Mouse (Mus musculus) embryonic facial prominence, embryonic 15.5 days (tissue): Measurements from ENCODE around the gene Taok3. TPM values are rescaled to one million over a fixed set of nuclear protein-coding genes. Genes with fewer than 3 reads are reported as not detected.
A peak's percentile ranks its signal among the peaks of the same experiment; 100 is the strongest.

Source experiments
- ATAC-seq: fragments of 200-750 bp; cut with Nextera tagmentation; 2 replicates; pipeline ENCODE4 v1.8.0; 2017; ENCODE audit warnings: low read depth, moderate TSS enrichment; ENCODE audit not compliant: insufficient number of reproducible peaks, low FRiP score, low TSS enrichment
- H3K27ac ChIP-seq: fragments of 300-500 bp; sonication (generic); replicated peaks from 2 replicates; pipeline ENCODE4 v1.5.1; 2015; ENCODE audit warnings: mild to moderate bottlenecking, inconsistent platforms
- H3K27me3 ChIP-seq: fragments of 300-500 bp; sonication (generic); 2 replicates; pipeline ENCODE4 v1.6.1; 2015; ENCODE audit warnings: inconsistent platforms
- H3K36me3 ChIP-seq: fragments of 300-500 bp; sonication (generic); 2 replicates; pipeline ENCODE4 v1.6.1; 2015; ENCODE audit warnings: mild to moderate bottlenecking, inconsistent platforms
- H3K4me1 ChIP-seq: fragments of 300-500 bp; sonication (generic); 2 replicates; pipeline ENCODE4 v1.6.1; 2015; ENCODE audit warnings: inconsistent platforms
- H3K4me2 ChIP-seq: fragments of 300-500 bp; sonication (generic); replicated peaks from 2 replicates; pipeline ENCODE4 v1.6.1; 2015; ENCODE audit warnings: mild to moderate bottlenecking, inconsistent platforms
- H3K4me3 ChIP-seq: fragments of 300-500 bp; sonication (generic); replicated peaks from 2 replicates; pipeline ENCODE4 v1.5.1; 2015; ENCODE audit warnings: mild to moderate bottlenecking, inconsistent platforms
- H3K9ac ChIP-seq: fragments of 300-500 bp; sonication (generic); 2 replicates; pipeline ENCODE4 v1.6.1; 2015; ENCODE audit warnings: inconsistent platforms
- H3K9me3 ChIP-seq: fragments of 300-500 bp; sonication (generic); replicated peaks from 2 replicates; pipeline ENCODE4 v1.6.1; 2016; ENCODE audit warnings: inconsistent platforms
- WGBS: fragments of 180-500 bp; shearing (Covaris S2); methylation state at CpG from one replicate; pipeline ENCODE4 v1.1.7; 2015; 5-methylcytosine and 5-hydroxymethylcytosine counted together
- polyA plus RNA-seq: library from polyadenylated mRNA; unstranded; fragments of >200 nt; fragmentation: Nextera tagmentation; extraction: Ambion mirVana; gene quantifications from 2 replicates; pipeline ENCODE4 v1.2.1, GENCODE M21; 2015

Taok3 gene
- polyA plus RNA-seq, 1 experiment from 2014 or later, result 22.3 TPM

DNA sequence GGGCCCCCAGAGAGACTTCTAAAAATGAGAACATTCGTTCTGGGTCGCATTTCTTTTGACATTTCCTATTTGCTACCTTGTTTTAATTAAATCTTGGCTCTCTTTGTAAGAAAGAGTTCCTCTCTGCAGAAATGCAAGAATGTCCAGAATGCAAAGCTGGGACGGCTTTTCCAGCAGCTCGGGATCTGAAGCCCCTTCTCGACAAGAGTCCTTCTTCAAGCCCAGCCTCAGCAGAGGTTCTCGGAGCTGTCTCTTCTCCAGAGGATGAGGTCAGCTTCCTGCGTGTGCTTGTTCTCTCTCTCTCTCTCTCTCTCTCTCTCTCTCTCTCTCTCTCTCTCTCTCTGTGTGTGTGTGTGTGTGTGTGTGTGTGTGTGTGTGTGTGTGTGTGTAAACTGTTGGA, 2.2 kb upstream of the Taok3 start:
- no peak for ATAC-seq

GRCm38 (mm10) chr5:117118220-117118619, 1.7 kb upstream of the Taok3 start:
- no peak overlapping the region for H3K4me2 ChIP-seq
- 69% methylated on average over 2 of the region's 2 CpGs for WGBS
- H3K36me3 ChIP-seq, result peaks cover 2% of the 10 kb centered on the region; the same call in 1 of the 2 replicates
- H3K4me1 ChIP-seq, result peaks cover 36% of the 10 kb centered on the region
- no peak overlapping the region for H3K4me3 ChIP-seq
- H3K27me3 ChIP-seq, result 0 out of 2 replicates have a peak, but pooled peaks cover 7% of the 10 kb centered on the region
- peak overlapping the region; percentile 70 for H3K27ac ChIP-seq
- ATAC-seq, result no peak
- H3K9me3 ChIP-seq, result no peaks in the 10 kb centered on the region
- H3K9ac ChIP-seq, result no peak overlapping the region

More for the DNA sequence above, 2.2 kb upstream of the Taok3 start:
- 39% methylated on average over 7 of the region's 7 CpGs for WGBS
- Histone ChIP-seq H3K27me3 (0 out of 2 replicates have a peak, but pooled peaks cover 7% of the 10 kb centered on the region), H3K4me1 (peaks cover 36% of the 10 kb centered on the region), H3K4me2 (no peak overlapping the region), H3K27ac (peak overlapping the region; percentile 70), H3K9me3 (no peaks in the 10 kb centered on the region), H3K9ac (no peak overlapping the region), H3K4me3 (no peak overlapping the region), H3K36me3 (peaks cover 7% of the 10 kb centered on the region)

GRCm38 (mm10) chr5:117118850-117119249, 1.1 kb upstream of the Taok3 start:
- Histone ChIP-seq H3K4me1 (peaks cover 36% of the 10 kb centered on the region), H3K36me3 (no peaks in the 10 kb centered on the region), H3K9ac (no peak overlapping the region), H3K27ac (no peak overlapping the region), H3K4me2 (no peak overlapping the region), H3K9me3 (no peaks in the 10 kb centered on the region), H3K27me3 (0 out of 2 replicates have a peak, but pooled peaks cover 7% of the 10 kb centered on the region), H3K4me3 (peak overlapping the region; percentile 88; the same call in 1 of the 2 replicates)
- ATAC-seq, result no peak
- WGBS, result 55% methylated on average over 8 of the region's 8 CpGs

DNA sequence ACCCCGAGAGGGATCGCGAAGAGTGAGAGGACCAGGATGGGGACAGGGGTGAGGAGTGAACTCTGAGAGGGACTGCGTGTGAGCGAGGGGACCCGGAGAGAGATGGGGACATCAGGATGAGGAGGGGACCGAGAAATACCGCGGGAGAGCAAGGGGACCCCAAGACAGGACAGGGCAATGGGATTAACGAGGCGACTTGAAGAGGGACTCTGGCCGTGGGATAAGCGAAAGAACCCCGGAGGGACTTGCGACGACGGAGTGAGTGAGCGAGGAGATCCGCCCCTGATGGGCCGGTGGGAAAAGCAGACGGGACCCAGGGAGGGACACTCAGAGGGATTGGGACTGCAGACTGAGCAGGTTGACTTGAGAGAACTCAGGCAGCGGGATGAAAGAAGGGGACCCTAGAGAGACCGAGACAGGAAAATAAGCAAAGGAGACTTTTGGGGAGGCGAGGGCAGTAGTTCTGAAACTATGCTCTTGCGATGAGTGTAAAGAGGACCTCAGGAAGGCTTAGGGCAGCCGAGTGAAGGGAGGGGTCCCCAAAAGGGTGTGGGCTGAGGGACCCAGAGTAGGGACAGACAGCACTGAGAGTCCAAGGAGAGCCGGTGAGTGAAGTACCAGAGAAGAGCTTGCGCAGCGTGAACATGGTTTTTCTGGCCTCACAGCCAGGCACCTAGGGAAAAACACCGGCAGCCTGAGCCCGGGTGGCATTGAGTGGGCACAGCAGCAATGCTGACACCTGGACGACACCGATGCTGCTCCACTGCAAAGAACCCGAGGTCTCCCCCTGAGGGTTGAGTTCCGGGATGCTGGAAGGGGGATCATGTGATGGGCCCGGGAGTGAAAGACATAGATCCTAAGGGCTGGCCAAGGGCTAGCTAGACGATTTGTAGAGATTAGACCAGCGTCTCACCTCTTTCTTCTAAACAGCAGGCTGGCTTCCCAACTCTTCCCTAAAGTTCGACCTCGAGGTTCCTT, 849 bp downstream of the Taok3 start:
- Histone ChIP-seq H3K4me1 (peaks cover 30% of the 10 kb centered on the region), H3K9ac (peak overlapping the region; percentile 39), H3K36me3 (no peaks in the 10 kb centered on the region), H3K4me2 (peak overlapping the region; percentile 84), H3K27ac (no peak overlapping the region), H3K4me3 (peak overlapping the region; percentile 88), H3K27me3 (0 out of 2 replicates have a peak, but pooled peaks cover 7% of the 10 kb centered on the region), H3K9me3 (no peaks in the 10 kb centered on the region)
- no peak for ATAC-seq
- under 1% methylated on average over 40 of the region's 40 CpGs for WGBS

- 0 out of 2 replicates have a peak, but pooled peaks cover 7% of the 10 kb centered on the region for H3K27me3 ChIP-seq
- H3K4me1 ChIP-seq, result peaks cover 23% of the 10 kb centered on the region
- H3K4me3 ChIP-seq, result no peak overlapping the region
- H3K27ac ChIP-seq, result no peak overlapping the region
- no peaks in the 10 kb centered on the region for H3K9me3 ChIP-seq
- 0% methylated on average over 2 of the region's 2 CpGs for WGBS
- ATAC-seq, result no peak
- no peak overlapping the region for H3K9ac ChIP-seq
- no peaks in the 10 kb centered on the region for H3K36me3 ChIP-seq
- peak overlapping the region; percentile 84 for H3K4me2 ChIP-seq
These were observed 1.7 kb downstream of the Taok3 start for GRCm38 (mm10) chr5:117121657-117122056.

- Histone ChIP-seq H3K36me3 (no peaks in the 10 kb centered on the region), H3K4me3 (no peak overlapping the region), H3K9me3 (no peaks in the 10 kb centered on the region), H3K4me1 (peaks cover 22% of the 10 kb centered on the region), H3K4me2 (no peak overlapping the region), H3K27ac (no peak overlapping the region), H3K9ac (no peak overlapping the region), H3K27me3 (0 out of 2 replicates have a peak, but pooled peaks cover 7% of the 10 kb centered on the region)
- no peak for ATAC-seq
- WGBS, result 88% methylated on average over 6 of the region's 6 CpGs
These were observed 3.2 kb downstream of the Taok3 start for GRCm38 (mm10) chr5:117123102-117123501.

- peaks cover 20% of the 10 kb centered on the region for H3K4me1 ChIP-seq
- H3K27me3 ChIP-seq, result 0 out of 2 replicates have a peak, but pooled peaks cover 7% of the 10 kb centered on the region
- H3K9ac ChIP-seq, result no peak overlapping the region
- no peaks in the 10 kb centered on the region for H3K9me3 ChIP-seq
- H3K27ac ChIP-seq, result no peak overlapping the region
- H3K36me3 ChIP-seq, result no peaks in the 10 kb centered on the region
- WGBS, result 82% methylated on average over 4 of the region's 4 CpGs
- no peak overlapping the region for H3K4me3 ChIP-seq
- no peak overlapping the region for H3K4me2 ChIP-seq
- ATAC-seq, result no peak
These were observed 3.9 kb downstream of the Taok3 start for GRCm38 (mm10) chr5:117123840-117124239.

GRCm38 (mm10) chr5:117125482-117126346, 5.8 kb downstream of the Taok3 start:
- Histone ChIP-seq H3K4me1 (peaks cover 11% of the 10 kb centered on the region), H3K9ac (no peak overlapping the region), H3K4me2 (no peak overlapping the region), H3K36me3 (no peaks in the 10 kb centered on the region), H3K27ac (no peak overlapping the region), H3K4me3 (no peak overlapping the region), H3K9me3 (no peaks in the 10 kb centered on the region), H3K27me3 (0 out of 2 replicates have a peak, but pooled peaks cover 7% of the 10 kb centered on the region)
- WGBS, result 79% methylated on average over 16 of the region's 16 CpGs
- ATAC-seq, result peak; percentile 47

DNA sequence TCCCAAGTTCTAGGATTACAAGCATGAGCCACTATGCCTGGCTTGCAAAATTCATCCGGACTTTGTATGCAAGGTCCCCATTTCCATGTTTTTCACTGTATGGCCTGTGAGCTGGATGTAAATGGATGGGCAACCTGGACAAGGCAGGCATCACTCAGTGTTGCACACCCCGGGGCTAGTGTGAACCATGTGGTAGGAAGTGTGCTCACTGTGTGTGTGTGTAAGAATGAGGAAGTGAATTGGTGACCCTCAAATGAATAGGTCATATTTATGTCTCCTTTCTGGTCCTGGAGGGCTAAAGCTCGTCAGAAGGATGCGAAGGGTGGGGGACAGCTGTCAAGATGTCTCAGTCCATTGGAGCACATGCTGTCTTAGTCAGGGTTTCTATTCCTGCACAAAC, 7.1 kb downstream of the Taok3 start:
- H3K9me3 ChIP-seq, result no peaks in the 10 kb centered on the region
- no peak overlapping the region for H3K9ac ChIP-seq
- H3K27me3 ChIP-seq, result no peaks in the 10 kb centered on the region
- no peaks in the 10 kb centered on the region for H3K4me1 ChIP-seq
- H3K27ac ChIP-seq, result no peak overlapping the region
- no peak overlapping the region for H3K4me2 ChIP-seq
- WGBS, result 75% methylated on average over 4 of the region's 4 CpGs
- ATAC-seq, result no peak
- no peak overlapping the region for H3K4me3 ChIP-seq
- H3K36me3 ChIP-seq, result no peaks in the 10 kb centered on the region

DNA sequence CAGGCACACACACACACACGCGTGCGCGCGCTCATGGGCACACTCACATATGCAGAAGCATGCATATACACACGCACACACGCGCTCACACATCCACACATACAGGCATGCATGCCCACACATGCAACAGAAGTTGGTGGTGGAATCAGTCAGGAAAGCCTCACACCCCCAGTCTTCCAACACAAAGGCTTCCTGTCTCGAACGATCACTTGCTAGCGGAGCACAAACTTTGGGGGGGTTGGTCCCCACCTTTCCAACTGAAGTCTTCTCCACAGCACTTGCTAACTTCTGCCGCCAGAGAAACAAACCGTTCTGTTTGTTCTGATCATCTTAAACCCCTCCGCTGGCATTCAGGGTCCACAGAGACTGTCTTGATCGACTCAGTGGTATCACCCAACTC, 10.8 kb downstream of the Taok3 start:
- no peak for ATAC-seq
- H3K4me3 ChIP-seq, result no peak overlapping the region
- H3K27ac ChIP-seq, result no peak overlapping the region
- WGBS, result 92% methylated on average over 15 of the region's 15 CpGs
- H3K4me2 ChIP-seq, result no peak overlapping the region
- no peaks in the 10 kb centered on the region for H3K36me3 ChIP-seq
- peaks cover 8% of the 10 kb centered on the region for H3K4me1 ChIP-seq
- no peak overlapping the region for H3K9ac ChIP-seq
- H3K9me3 ChIP-seq, result no peaks in the 10 kb centered on the region
- H3K27me3 ChIP-seq, result no peaks in the 10 kb centered on the region
